Comparison of ENCODE assay signal across 9 mouse cellular contexts in genomic region chr1:54826426-54826986, GRCm38 (mm10).
DNase-seq lines count a peak whose midpoint lies in the region; ATAC-seq lines count a peak whose summit lies in the region.
"Had no signal": no experiment of that assay in that cellular context is flagged by ENCODE, and none has a peak within 500 bp of the region (broad histone marks: within the 10 kb centered on the region; RNA-seq: fewer than 3 reads in every experiment).

No protein-coding gene starts in this region.

- no peaks in the 10 kb centered on the region for H3K27me3 ChIP-seq in forebrain, embryonic 13.5 days
- H3K27me3 ChIP-seq: limb, embryonic 12.5 days had no signal

- H3K36me3 ChIP-seq in forebrain, embryonic 13.5 days (ENCODE audit: poor library complexity, severe bottlenecking): no peaks in the 10 kb centered on the region
- H3K36me3 ChIP-seq: limb, embryonic 12.5 days had no signal

- peak; percentile 37 for DNase-seq in 3134 (ENCODE audit: extremely low read depth, insufficient read length, low spot score)
- peak; percentile 93 for DNase-seq in adrenal gland, adult 2 months
- DNase-seq in gastrocnemius, postnatal 14 days: peak; percentile 70
- peak; percentile 97 to 98 for DNase-seq in kidney, adult 8-10 months
- DNase-seq in lung, postnatal 36 days: peak; percentile 97
- no peak for DNase-seq in right cerebral cortex, adult 18-20 months

- intact Hi-C loops in gastrocnemius, postnatal 14 days (cut with DNase I; ENCODE audit: low total_unique reads): loop anchor here (5.0 kb wide), 1 partner anchor 159 kb away; no protein-coding TSS in a partner anchor

- H3K4me2 ChIP-seq in forebrain, embryonic 13.5 days: no peak overlapping the region
- H3K4me2 ChIP-seq: limb, embryonic 12.5 days had no signal

- peaks cover 10% of the 10 kb centered on the region; the same call in 1 of the 2 replicates for H3K4me1 ChIP-seq in forebrain, embryonic 13.5 days

- H3K4me3 ChIP-seq in forebrain, embryonic 13.5 days: no peak overlapping the region
- H3K4me3 ChIP-seq: limb, embryonic 12.5 days had no signal

- ATAC-seq in megakaryocyte, adult 5-6 weeks (ENCODE audit: poor library complexity, severe bottlenecking): no peak
- ATAC-seq in forebrain, embryonic 13.5 days: no peak

- no peaks in the 10 kb centered on the region for H3K9me3 ChIP-seq in forebrain, embryonic 13.5 days (replicated peaks)
- H3K9me3 ChIP-seq: limb, embryonic 12.5 days had no signal

- WGBS in forebrain, embryonic 13.5 days: 63% methylated on average over 4 of the region's 4 CpGs

- H3K9ac ChIP-seq in forebrain, embryonic 13.5 days: no peak overlapping the region
- H3K9ac ChIP-seq: limb, embryonic 12.5 days had no signal

- no peak overlapping the region for H3K27ac ChIP-seq in forebrain, embryonic 13.5 days
- H3K27ac ChIP-seq: limb, embryonic 12.5 days had no signal
